Mouse (Mus musculus): ENCODE measurements around the gene Acsl3. TPM values are rescaled to one million over a fixed set of nuclear protein-coding genes. Genes with fewer than 3 reads are reported as not detected.

The Acsl3 gene
- polyA plus RNA-seq (2012; rRNA removed) = 38.0 and 45.8 TPM in 2 replicates

DNA sequence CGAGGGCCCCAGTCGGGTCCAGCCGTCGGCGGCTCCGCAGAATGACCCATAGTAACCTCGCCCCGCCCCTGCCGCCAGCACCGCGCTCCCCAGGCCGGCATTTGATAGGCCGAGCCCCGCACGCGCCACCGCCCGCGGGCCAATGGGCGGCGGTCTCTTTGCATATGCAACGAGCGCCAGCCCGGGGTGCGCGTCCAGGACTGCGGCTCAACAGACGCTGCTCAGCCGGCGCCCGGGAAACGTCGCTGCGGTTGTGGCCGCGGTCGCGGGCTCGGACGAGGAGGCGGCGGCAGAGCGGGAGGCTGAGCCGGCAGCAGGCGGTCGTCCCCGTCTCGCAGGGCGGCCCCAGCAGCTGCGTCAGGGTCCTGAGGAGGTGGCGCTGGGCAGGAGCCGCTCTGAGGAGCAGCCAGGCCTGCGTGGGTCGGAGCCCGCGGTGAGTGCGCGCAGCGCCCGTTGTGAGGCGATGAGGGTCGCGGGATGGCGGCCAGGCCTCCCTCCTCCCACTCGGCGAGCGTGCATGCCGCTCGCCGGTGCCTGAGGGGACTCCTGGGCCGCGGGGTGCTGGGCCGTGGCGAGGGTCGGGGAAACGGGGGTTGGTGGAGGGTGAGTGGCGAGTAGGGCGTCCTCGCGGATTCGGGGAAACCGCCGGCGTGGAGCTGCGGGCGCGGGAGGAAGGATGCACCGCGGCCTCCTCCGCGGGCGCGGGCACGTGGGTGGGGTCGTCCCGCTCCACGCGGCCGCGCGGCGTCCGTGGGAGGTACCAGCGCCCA lies at the start of gene Acsl3, which contains the start of gene Utp14b:
Gene Acsl3 (plus strand): TSS at position 155 of the 770 bp plus-strand sequence.
Gene Utp14b (plus strand): TSS at position 368 of the 770 bp plus-strand sequence.
- DNase-seq (ENCODE audit: low read depth) = peak; percentile 99
- peak; percentile 99 for TF ChIP-seq POLR2A (IDR thresholded peaks at IDR 0.05; ENCODE audit: borderline replicate concordance, extremely low read depth, insufficient read depth, insufficient read length, poor library complexity, severe bottlenecking)
- TF ChIP-seq CTCF (IDR thresholded peaks at IDR 0.05; ENCODE audit: borderline replicate concordance, extremely low read depth, insufficient read depth, insufficient read length) = no peak

DNA sequence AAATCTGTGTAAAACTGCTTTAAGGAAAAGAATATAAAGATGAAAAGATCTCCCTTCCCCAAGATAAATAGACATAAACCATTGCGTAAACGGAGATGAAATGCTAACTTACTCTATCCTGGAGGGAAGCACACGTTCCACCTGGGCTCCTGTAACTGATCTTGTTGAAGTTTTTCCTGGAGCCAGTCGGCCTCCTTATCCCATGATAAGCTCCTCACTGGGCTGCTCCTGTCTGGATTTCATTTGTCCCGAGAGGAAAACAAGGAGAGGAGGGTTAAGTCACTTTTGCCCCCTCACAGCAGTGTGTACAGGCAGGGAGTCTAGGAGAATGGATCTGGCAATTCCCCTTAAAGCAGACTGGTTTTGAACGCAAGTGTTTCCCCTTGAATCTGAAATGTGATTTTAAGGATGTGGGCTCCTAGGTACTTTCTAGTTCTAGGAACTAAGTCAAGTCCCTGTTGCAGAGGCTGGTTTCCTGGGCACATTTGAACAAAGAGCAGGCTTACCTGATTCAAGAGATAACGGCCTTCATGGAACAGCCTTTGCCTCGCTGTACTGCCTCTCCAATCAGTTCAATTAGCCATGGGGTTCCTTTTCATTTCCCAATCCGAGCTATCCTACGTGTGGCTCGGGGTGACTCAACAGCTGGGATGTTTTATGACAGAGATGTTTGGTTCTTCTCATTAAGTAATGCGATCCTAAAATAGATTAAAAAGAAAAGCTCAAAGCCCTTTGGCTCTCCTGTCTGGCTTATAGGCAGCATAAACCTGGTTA lies 48.3 kb upstream of the Acsl3 start:
- TF ChIP-seq CTCF (IDR thresholded peaks at IDR 0.05; ENCODE audit: borderline replicate concordance, extremely low read depth, insufficient read depth, insufficient read length) (no peak), POLR2A (IDR thresholded peaks at IDR 0.05; ENCODE audit: borderline replicate concordance, extremely low read depth, insufficient read depth, insufficient read length, poor library complexity, severe bottlenecking) (no peak)

DNA sequence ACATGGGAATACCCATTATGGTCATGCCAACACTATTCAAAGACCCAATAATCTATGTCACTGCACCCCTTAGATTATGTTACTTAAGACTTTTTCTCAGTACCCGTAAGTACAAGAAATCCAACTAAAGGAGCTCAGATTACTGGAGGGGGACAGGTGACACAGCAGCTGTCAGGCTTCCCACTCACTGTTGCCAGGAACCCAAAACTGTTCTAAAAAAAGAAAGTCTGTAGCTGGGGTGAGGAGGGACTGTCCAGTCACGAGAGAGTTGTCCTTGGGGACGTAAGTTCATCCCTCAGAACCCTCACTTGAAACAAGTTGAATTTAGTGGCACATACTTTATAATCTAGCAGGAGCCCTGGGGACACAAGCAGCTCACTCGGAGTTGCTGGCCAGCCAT lies 46.6 kb upstream of the Acsl3 start:
- DNase-seq (ENCODE audit: low read depth) = no peak
- TF ChIP-seq POLR2A (IDR thresholded peaks at IDR 0.05; ENCODE audit: borderline replicate concordance, extremely low read depth, insufficient read depth, insufficient read length, poor library complexity, severe bottlenecking) (no peak), CTCF (IDR thresholded peaks at IDR 0.05; ENCODE audit: borderline replicate concordance, extremely low read depth, insufficient read depth, insufficient read length) (no peak)

More for the DNA sequence above, 48.3 kb upstream of the Acsl3 start:
- DNase-seq (ENCODE audit: low read depth) = no peak

DNA sequence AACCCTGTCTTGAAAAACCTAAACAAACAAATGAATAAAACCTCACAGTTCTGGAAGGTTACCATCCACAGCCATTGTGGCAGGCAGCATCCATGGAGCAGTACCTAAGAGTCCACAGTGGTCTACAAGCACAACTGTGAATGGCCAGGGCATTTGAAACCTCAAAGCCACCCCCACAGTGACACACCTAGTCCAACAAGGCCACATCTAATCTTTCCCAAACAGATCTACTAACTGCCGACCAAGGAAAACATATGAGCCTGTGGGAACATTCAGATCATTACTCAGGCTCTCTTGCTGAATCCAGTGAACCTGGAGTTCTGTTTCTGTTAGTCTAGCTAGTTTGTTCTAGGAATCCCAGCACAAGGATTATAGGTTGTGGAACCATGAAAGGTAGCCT lies 44.7 kb upstream of the Acsl3 start:
- no peak for TF ChIP-seq CTCF (IDR thresholded peaks at IDR 0.05; ENCODE audit: borderline replicate concordance, extremely low read depth, insufficient read depth, insufficient read length)
- no peak for DNase-seq (ENCODE audit: low read depth)

DNA sequence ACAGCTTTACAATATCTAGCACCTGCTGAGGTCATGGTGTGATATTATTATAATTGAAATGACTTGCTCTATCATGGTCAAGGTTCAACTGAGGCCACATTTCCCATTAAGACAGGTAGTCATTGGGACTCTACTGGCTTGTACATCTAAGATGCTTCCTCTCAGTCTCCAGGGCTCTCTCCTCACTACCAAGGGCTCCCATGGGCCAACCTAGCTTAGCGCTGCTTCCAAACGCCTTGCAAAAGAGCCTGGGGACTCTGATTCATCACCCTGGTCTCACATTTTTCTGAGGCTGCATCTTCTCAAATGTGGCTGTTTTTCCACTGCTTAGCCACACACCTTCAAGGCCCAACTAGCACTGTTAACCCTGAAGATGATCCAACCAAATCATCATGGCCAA lies 33.3 kb upstream of the Acsl3 start:
- TF ChIP-seq CTCF (IDR thresholded peaks at IDR 0.05; ENCODE audit: borderline replicate concordance, extremely low read depth, insufficient read depth, insufficient read length) = no peak
- TF ChIP-seq POLR2A (IDR thresholded peaks at IDR 0.05; ENCODE audit: borderline replicate concordance, extremely low read depth, insufficient read depth, insufficient read length, poor library complexity, severe bottlenecking) = no peak

DNA sequence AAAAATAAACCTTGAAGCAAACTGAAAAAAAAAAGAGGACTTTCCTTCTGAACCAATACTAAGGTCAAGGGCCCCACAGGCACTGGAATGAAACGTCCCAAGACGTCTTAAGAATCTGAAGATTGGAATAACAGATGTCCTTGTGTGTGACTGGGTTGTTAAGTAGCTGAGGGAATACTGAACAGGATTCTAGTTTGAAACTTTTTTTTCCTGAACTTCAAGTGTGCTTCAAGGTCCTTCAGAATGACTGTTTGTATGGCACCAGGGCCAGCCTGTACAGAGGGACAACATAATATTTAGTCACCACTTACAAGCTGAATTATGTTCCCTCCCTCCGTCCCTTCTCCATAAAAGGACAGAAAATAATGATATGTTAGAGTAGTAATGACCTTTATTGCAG lies 23.1 kb upstream of the Acsl3 start:
- peak; percentile 38 for DNase-seq (ENCODE audit: low read depth)

More for the DNA sequence above, 33.3 kb upstream of the Acsl3 start:
- no peak for DNase-seq (ENCODE audit: low read depth)

DNA sequence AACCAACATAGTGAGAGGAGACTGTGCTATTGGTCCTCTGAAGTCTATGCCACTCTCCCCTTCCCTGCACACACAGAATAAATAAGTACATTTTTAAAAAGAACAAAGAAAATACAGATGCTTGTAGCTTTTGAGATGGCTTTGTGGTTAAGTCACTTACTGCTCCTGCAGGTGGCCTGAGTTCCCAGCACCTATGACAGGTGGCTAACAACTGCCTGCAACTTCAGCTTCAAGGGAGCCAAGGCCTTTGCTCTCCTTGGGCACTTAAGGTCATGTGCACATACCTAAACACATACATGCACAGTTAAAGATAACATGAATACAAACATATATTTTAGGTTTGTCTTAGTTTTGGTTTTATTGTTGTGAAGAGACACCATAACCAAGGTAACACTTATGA lies 16.8 kb upstream of the Acsl3 start:
- TF ChIP-seq POLR2A (IDR thresholded peaks at IDR 0.05; ENCODE audit: borderline replicate concordance, extremely low read depth, insufficient read depth, insufficient read length, poor library complexity, severe bottlenecking) (no peak), CTCF (IDR thresholded peaks at IDR 0.05; ENCODE audit: borderline replicate concordance, extremely low read depth, insufficient read depth, insufficient read length) (no peak)

More for the DNA sequence above, 23.1 kb upstream of the Acsl3 start:
- TF ChIP-seq CTCF (IDR thresholded peaks at IDR 0.05; ENCODE audit: borderline replicate concordance, extremely low read depth, insufficient read depth, insufficient read length) (no peak), POLR2A (IDR thresholded peaks at IDR 0.05; ENCODE audit: borderline replicate concordance, extremely low read depth, insufficient read depth, insufficient read length, poor library complexity, severe bottlenecking) (no peak)

DNA sequence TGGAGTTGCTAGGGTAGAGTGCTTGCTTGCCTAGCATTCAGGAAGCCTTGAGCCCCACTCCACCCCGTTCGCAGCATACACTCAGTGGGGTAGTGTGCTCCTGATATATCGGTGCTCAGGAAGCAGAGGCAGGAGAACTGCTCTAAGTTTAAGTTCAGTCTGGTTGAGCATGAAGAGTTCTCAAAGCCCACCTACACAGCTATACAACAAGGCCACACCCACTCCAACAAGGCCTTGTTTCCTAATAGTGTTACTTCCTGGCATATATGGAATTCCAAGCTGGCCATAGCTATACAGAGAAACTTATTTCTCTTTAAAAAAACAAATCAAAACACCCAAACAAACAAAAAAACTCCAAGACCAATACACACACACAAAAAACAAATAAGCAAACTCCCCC lies 15.8 kb upstream of the Acsl3 start:
- TF ChIP-seq POLR2A (IDR thresholded peaks at IDR 0.05; ENCODE audit: borderline replicate concordance, extremely low read depth, insufficient read depth, insufficient read length, poor library complexity, severe bottlenecking) = no peak
- no peak for TF ChIP-seq CTCF (IDR thresholded peaks at IDR 0.05; ENCODE audit: borderline replicate concordance, extremely low read depth, insufficient read depth, insufficient read length)
- DNase-seq (ENCODE audit: low read depth) = no peak

More for the DNA sequence above, 16.8 kb upstream of the Acsl3 start:
- no peak for DNase-seq (ENCODE audit: low read depth)

DNA sequence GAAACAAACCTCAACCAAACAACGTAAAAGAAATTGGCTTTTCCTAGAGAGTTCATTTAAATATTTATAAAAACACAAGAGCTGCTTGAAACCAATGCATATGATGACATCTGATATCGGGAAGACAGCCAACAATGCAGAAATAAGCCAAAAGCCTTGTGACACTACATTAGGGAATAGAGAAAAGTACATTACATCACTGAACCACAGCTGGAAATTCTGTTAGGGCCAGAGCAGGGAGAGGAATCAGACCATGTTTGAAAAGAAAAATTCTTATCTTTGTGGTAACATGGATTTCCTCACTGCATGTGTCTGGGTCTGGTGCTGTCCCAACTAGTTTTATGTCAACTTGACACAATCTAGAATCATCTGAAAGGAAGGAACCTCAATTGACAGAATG lies 15.4 kb upstream of the Acsl3 start:
- peak; percentile 12 for DNase-seq (ENCODE audit: low read depth)
- TF ChIP-seq CTCF (IDR thresholded peaks at IDR 0.05; ENCODE audit: borderline replicate concordance, extremely low read depth, insufficient read depth, insufficient read length) (no peak), POLR2A (IDR thresholded peaks at IDR 0.05; ENCODE audit: borderline replicate concordance, extremely low read depth, insufficient read depth, insufficient read length, poor library complexity, severe bottlenecking) (no peak)

DNA sequence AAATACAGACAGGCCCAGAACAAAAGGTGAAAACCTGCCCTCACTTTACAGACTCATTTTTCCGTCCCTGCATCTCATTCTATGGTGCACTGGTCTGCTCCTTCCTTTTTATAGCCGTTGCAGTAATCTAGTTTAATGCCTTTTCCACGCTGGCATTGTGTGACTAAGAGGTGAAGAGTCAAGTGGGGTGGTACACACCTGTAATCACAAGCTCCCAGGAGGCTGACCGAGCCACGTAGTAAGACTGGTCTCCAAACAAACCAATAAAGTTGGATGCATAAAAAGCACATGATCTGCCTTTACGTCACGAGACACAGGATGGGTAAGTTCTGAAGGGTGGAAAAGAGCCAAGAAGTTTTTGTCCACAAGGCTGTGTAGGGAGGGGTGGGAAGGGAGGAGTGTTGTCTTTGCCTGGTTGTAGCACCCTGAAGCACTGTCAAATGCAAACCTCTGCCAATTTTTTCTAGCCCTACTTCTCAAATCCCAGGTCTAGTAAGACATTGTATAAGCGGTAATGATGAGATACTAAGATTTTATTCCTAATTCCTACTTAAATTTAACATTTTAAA lies 10.2 kb upstream of the Acsl3 start:
- peak; percentile 7 for DNase-seq (ENCODE audit: low read depth)
- TF ChIP-seq CTCF (IDR thresholded peaks at IDR 0.05; ENCODE audit: borderline replicate concordance, extremely low read depth, insufficient read depth, insufficient read length) = no peak
- TF ChIP-seq POLR2A (IDR thresholded peaks at IDR 0.05; ENCODE audit: borderline replicate concordance, extremely low read depth, insufficient read depth, insufficient read length, poor library complexity, severe bottlenecking) = no peak
